Mouse (Mus musculus) left cerebral cortex, adult 2 months (tissue): ENCODE results near the gene Gtf2f1. TPM values are rescaled to one million over a fixed set of nuclear protein-coding genes. Genes with fewer than 3 reads are reported as not detected.
A peak's percentile ranks its signal among the peaks of the same experiment; 100 is the strongest.

Experiments
- DNase-seq, 2 experiments: peaks; one replicate each; pipeline ENCODE4 v3.0.0; 2021 to 2022; ENCODE audit warnings: low spot score in 2 of 2, mixed read lengths in 1 of 2; ENCODE audit errors: extremely low spot score in 1 of 2
- H3K27ac ChIP-seq: fragments of 200-600 bp; 2 replicates; pipeline ENCODE4 v1.8.1; 2022
- H3K4me3 ChIP-seq: fragments of 200-600 bp; 2 replicates; pipeline ENCODE4 v1.8.1; 2022
- CTCF ChIP-seq: fragments of 200-600 bp; IDR thresholded peaks from 2 replicates; pipeline ENCODE4 v1.8.1; 2022; ENCODE audit warnings: antibody characterized with exemption, mild to moderate bottlenecking, moderate library complexity
- intact Hi-C: fragments of 180-260 bp; cut with DNase I; formaldehyde crosslinking; loops from one replicate; pipeline ENCODE4 v1.15.1; 2025
- total RNA-seq, 2 experiments: library from RNA; stranded (reverse); gene quantifications; 2 replicates each; pipeline ENCODE4 v1.2.3; 2021

Gene Gtf2f1
- total RNA-seq, 2 experiments from 2014 or later: 61.0 to 61.2 TPM

DNA sequence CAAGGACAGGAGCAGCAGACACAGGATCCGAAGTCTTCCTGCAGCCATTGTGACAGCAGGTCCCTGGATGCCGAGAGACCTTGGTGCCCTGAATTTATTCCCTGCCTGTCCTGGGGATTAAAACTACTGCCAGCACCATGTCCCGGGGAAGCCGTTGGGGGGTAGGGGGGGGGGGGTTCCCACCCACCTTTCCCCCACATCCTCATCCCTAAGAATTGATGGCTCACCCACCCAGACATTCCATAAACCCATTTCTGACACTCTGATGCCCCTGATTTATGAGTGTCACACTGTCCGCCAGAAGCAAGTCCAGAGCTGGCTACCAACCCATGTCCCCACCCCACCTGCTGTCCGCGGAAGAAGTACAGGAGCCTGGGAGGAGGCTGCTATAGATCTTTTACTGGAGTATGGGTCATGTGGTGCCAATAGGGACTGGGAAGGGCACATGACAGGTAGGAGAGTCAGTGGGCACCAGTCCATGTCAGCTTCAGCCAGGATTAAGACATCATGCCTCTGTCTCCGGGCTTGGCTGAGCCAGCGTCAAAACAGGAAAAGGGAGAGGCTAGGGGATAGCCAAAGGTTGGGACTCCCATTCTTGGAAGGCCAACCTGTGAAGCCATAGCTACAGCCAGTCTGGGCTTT lies 11.0 kb downstream of the Gtf2f1 start, which contains the start of gene Pspn:
TSS of gene Pspn (minus strand) at position 51 of the 642 bp plus-strand sequence.
- intact Hi-C loops: loop anchor here (5.0 to 10.0 kb wide), 4 partner anchors 167 to 335 kb away; partner anchors contain the start of genes Gpr108 and Trip10
- TF ChIP-seq CTCF: no peak
- no peak for DNase-seq

DNA sequence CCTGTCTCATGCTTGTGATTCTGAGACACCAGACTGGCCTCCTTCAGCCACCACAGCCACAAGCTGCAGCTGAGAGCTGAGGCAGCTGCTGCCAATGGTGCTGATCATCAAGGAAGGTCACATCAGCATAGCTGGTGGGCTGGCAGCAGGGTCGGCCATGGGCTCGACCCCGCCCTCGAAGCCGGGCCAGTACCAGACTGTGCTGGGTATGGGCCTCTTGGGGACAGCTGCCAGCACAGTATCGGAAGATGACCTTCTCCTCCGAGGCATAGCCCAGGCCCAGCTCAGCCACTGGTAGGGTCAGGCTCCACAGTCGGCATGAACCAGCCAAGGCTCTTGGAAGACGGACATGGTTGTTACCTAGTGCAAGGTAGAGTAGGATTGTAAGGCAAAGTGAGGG lies 11.7 kb downstream of the Gtf2f1 start:
- no peak overlapping the region for H3K4me3 ChIP-seq
- DNase-seq: no peak
- intact Hi-C loops: loop anchor here (5.0 to 10.0 kb wide), 3 partner anchors 168 to 335 kb away; partner anchors contain the start of genes Gpr108 and Trip10
- no peak overlapping the region for H3K27ac ChIP-seq
- no peak for TF ChIP-seq CTCF

More for the DNA sequence above, 11.0 kb downstream of the Gtf2f1 start, which contains the start of gene Pspn:
- no peak within 1 kb of the TSS for H3K4me3 ChIP-seq
- no peak within 1 kb of the TSS for H3K27ac ChIP-seq

GRCm38 (mm10) chr17:56997029-56997667 lies 13.9 kb downstream of the Gtf2f1 start, which contains the start of gene Alkbh7:
Alkbh7 (plus strand) TSS chr17:56997339.
- DNase-seq: peak; percentile 88 to 92
- peak; percentile 64 for TF ChIP-seq CTCF
- intact Hi-C loops: loop anchor here (5.0 to 10.0 kb wide), 3 partner anchors 170 to 338 kb away; partner anchors contain the start of genes Gpr108 and Trip10
- H3K27ac ChIP-seq: peak within 1 kb of the TSS; percentile 89
- peak within 1 kb of the TSS; percentile 85 for H3K4me3 ChIP-seq

DNA sequence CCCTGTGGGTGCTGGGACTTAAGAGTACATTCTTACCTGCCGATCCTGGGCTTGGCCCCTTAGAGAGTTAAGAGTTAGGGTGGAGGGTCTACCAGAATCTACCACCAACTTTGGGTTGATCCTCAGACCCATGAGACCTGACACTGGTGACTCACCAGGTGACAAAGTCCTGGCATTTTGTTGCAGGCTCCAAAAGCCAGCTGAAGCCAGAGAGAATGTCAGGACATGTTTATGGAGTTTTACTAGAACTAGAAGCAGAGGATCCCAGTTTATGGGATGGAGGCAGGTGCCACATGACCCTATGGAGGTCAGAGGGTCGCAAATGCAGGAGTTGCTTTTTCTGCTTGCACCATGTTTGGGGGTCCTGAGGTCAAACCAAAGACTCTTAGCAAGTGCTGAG lies 14.6 kb downstream of the Gtf2f1 start:
- intact Hi-C loops: loop anchor here (5.0 to 10.0 kb wide), 3 partner anchors 171 to 338 kb away; partner anchors contain the start of genes Gpr108 and Trip10
- H3K4me3 ChIP-seq: peak overlapping the region; percentile 85
- no peak for DNase-seq
- peak overlapping the region; percentile 89 for H3K27ac ChIP-seq
- TF ChIP-seq CTCF: no peak

- Histone ChIP-seq H3K27ac (no peak overlapping the region), H3K4me3 (no peak overlapping the region)
- no peak for DNase-seq
- no peak for TF ChIP-seq CTCF
- intact Hi-C loops: loop anchor here (5.0 to 10.0 kb wide), 3 partner anchors 172 to 340 kb away; partner anchors contain the start of genes Gpr108 and Trip10
These were observed 16.0 kb downstream of the Gtf2f1 start for GRCm38 (mm10) chr17:56995046-56995445.

DNA sequence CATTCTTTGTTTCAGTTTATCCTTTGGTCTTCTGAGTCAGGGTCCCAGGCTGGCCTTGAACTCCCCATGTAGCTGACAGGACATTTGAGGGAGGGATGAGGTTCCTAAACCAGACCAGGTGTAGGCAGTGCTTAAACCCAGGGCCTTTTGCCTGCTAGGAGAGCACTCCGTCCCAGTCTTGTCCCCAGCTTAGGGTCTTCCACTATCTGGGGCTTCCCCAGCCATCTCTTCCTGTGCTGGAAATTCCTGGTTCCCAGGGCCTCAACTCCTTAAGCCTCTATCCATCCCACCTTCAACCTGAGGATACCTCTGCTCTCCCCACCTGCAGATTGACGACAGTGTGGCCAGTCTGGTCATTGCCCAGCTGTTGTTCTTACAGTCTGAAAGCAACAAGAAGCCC lies 20.1 kb downstream of the Gtf2f1 start:
- Histone ChIP-seq H3K4me3 (peak overlapping the region; percentile 83), H3K27ac (no peak overlapping the region; the same call in 1 of the 2 replicates)
- peak in 1 of 2 experiments; percentile 7 for DNase-seq
- no peak for TF ChIP-seq CTCF
- intact Hi-C loops: loop anchor here (1.0 to 10.0 kb wide), 5 partner anchors 20 to 344 kb away; partner anchors contain the start of genes Gm17949, Gpr108, Gtf2f1 and Trip10

- TF ChIP-seq CTCF: no peak
- intact Hi-C loops: loop anchor here (1.0 to 10.0 kb wide), 4 partner anchors 21 to 345 kb away; partner anchors contain the start of genes Gm17949, Gpr108, Gtf2f1 and Trip10
- peak; percentile 92 to 95 for DNase-seq
- Histone ChIP-seq H3K4me3 (peak within 1 kb of the TSS; percentile 83), H3K27ac (peak within 1 kb of the TSS; percentile 90)
These were observed 20.9 kb downstream of the Gtf2f1 start, which contains the start of gene Clpp for GRCm38 (mm10) chr17:56990115-56990746. Clpp (plus strand) TSS chr17:56990305.

DNA sequence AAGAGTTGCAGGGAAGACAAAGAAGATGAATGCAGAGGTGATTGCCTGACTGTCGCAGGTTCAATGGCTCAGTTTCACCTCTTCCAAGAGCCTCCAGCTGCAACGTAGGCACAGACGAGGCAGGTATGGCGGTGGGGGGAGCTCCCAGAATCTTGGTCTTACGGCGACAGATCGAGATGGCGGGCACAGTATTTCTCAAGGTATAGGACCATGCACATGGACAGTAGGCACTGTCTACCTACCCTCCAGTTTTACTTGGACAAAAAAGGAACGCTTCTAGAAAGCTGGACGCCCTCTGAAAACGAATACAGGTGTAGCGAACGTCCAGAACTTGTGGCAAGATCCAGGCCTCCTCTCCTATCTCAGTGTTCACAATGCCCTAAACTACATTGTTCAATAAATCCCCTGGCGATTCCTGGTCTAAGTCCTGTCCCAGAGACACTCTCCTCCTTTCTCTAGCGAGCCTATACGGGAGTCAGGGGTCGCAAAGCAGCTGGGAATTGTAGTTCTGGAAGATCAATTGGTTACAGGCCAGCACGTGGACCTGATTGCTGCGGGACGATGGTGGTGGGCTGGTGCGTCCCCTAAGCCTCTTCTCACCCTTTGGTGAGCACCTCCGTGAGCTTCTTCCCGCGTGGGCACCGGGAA lies 21.5 kb downstream of the Gtf2f1 start:
- peak in 1 of 2 experiments; percentile 79 for DNase-seq
- Histone ChIP-seq H3K27ac (peak overlapping the region; percentile 90), H3K4me3 (peak overlapping the region; percentile 83)
- no peak for TF ChIP-seq CTCF
- intact Hi-C loops: loop anchor here (1.0 to 10.0 kb wide), 6 partner anchors 22 to 345 kb away; partner anchors contain the start of genes Gm17949, Gpr108, Gtf2f1 and Mllt1

DNA sequence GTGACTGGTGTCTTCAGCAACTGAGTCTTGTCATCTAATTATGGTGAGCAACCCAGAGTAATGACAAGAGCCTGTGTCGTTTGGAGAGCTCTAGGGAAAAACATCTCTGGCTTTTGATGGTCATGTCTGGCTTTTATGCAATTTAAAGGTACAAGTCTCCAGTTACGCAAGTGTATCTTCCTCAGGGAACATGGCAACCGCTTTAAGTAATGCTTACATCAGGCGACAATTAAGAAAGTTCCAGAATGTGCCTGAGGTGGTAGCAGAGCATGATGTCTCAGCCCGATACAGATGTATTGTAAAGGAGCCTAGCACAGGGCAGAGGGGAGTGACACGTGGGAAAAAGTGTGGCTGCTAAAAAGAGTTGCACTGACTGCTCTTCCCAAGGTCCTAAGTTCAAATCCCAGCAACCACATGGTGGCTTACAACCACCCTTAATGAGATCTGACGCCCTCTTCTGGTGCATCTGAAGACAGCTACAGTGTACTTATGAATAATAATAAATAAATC lies 22.1 kb downstream of the Gtf2f1 start:
- DNase-seq: no peak
- no peak overlapping the region; the same call in 1 of the 2 replicates for H3K27ac ChIP-seq
- H3K4me3 ChIP-seq: peak overlapping the region; percentile 83
- TF ChIP-seq CTCF: peak; percentile 32
- intact Hi-C loops: loop anchor here (2.0 kb wide), 2 partner anchors 54 to 180 kb away; partner anchors contain the start of gene Mllt1

- H3K4me3 ChIP-seq: no peak overlapping the region
- no peak for DNase-seq
- TF ChIP-seq CTCF: no peak; the same call in 1 of the 2 replicates
- H3K27ac ChIP-seq: no peak overlapping the region
- intact Hi-C loops: loop anchor here (2.0 kb wide), 2 partner anchors 54 to 180 kb away; partner anchors contain the start of gene Mllt1
These were observed 22.6 kb downstream of the Gtf2f1 start for GRCm38 (mm10) chr17:56988441-56988840.
